Mouse (Mus musculus): ENCODE data around the gene Camk2g.

Gene Camk2g

GRCm38 (mm10) chr14:20784708-20785107 is 9.2 kb downstream of the Camk2g start:
- DNase-seq: no peak

- DNase-seq: no peak
Measured at GRCm38 (mm10) chr14:20783526-20783925, 10.4 kb downstream of the Camk2g start.

GRCm38 (mm10) chr14:20782860-20783259 is 11.0 kb downstream of the Camk2g start:
- no peak for DNase-seq

GRCm38 (mm10) chr14:20780217-20780616 is 13.7 kb downstream of the Camk2g start:
- no peak for DNase-seq

- no peak for DNase-seq
Measured at GRCm38 (mm10) chr14:20778496-20778895, 15.4 kb downstream of the Camk2g start.

- no peak for DNase-seq
Measured at GRCm38 (mm10) chr14:20775661-20776060, 18.2 kb downstream of the Camk2g start.

- no peak for DNase-seq
Measured at GRCm38 (mm10) chr14:20773410-20773809, 20.5 kb downstream of the Camk2g start.

GRCm38 (mm10) chr14:20772808-20773207 is 21.1 kb downstream of the Camk2g start:
- DNase-seq: no peak

- no peak for DNase-seq
Measured at GRCm38 (mm10) chr14:20771941-20772340, 21.9 kb downstream of the Camk2g start.

GRCm38 (mm10) chr14:20768581-20768980 is 25.3 kb downstream of the Camk2g start:
- DNase-seq: no peak

- no peak for DNase-seq
Measured at GRCm38 (mm10) chr14:20767936-20768335, 26.0 kb downstream of the Camk2g start.

GRCm38 (mm10) chr14:20765642-20766258 is 28.1 kb downstream of the Camk2g start:
- DNase-seq: peak; percentile 90

- DNase-seq: no peak
Measured at GRCm38 (mm10) chr14:20764942-20765341, 28.9 kb downstream of the Camk2g start.

- no peak for DNase-seq
Measured at GRCm38 (mm10) chr14:20758768-20759435, 35.0 kb downstream of the Camk2g start.

GRCm38 (mm10) chr14:20757370-20757907 is 36.4 kb downstream of the Camk2g start:
- DNase-seq: peak; percentile 93

- no peak for DNase-seq
Measured at GRCm38 (mm10) chr14:20753792-20754191, 40.1 kb downstream of the Camk2g start.

- no peak for DNase-seq
Measured at GRCm38 (mm10) chr14:20750503-20750902, 43.4 kb downstream of the Camk2g start.

GRCm38 (mm10) chr14:20749494-20750051 is 44.3 kb downstream of the Camk2g start:
- DNase-seq: no peak

- DNase-seq: no peak
Measured at GRCm38 (mm10) chr14:20748388-20748787, 45.5 kb downstream of the Camk2g start.

GRCm38 (mm10) chr14:20746935-20747334 is 47.0 kb downstream of the Camk2g start:
- no peak for DNase-seq

GRCm38 (mm10) chr14:20743614-20744013 is 50.3 kb downstream of the Camk2g start:
- DNase-seq: no peak

GRCm38 (mm10) chr14:20741301-20741700 is 52.6 kb downstream of the Camk2g start:
- DNase-seq: no peak

GRCm38 (mm10) chr14:20738511-20738910 is 55.4 kb downstream of the Camk2g start:
- no peak for DNase-seq

GRCm38 (mm10) chr14:20737306-20737705 is 56.6 kb downstream of the Camk2g start:
- DNase-seq: peak; percentile 62

Measured in cerebellum, adult 9-10 months (tissue).